Mouse (Mus musculus): ENCODE measurements around the gene Gm20388.

Gm20388 gene

GRCm38 (mm10) chr8:120208113-120208512 is 297.5 kb downstream of the Gm20388 start:
- DNase-seq: no peak

GRCm38 (mm10) chr8:120211345-120211744 is 300.7 kb downstream of the Gm20388 start:
- DNase-seq: no peak

GRCm38 (mm10) chr8:120212596-120212995 is 302.0 kb downstream of the Gm20388 start:
- no peak for DNase-seq

- DNase-seq: no peak
Measured at GRCm38 (mm10) chr8:120213229-120213628, 302.6 kb downstream of the Gm20388 start.

- DNase-seq: no peak
Measured at GRCm38 (mm10) chr8:120213939-120214338, 303.3 kb downstream of the Gm20388 start.

GRCm38 (mm10) chr8:120215416-120216141 is 304.9 kb downstream of the Gm20388 start:
- DNase-seq: no peak

GRCm38 (mm10) chr8:120216855-120217830 is 306.5 kb downstream of the Gm20388 start:
- DNase-seq: no peak

GRCm38 (mm10) chr8:120222548-120222947 is 311.9 kb downstream of the Gm20388 start:
- no peak for DNase-seq

- DNase-seq: no peak
Measured at GRCm38 (mm10) chr8:120224521-120225420, 314.1 kb downstream of the Gm20388 start.

- DNase-seq: no peak
Measured at GRCm38 (mm10) chr8:120225421-120226151, 314.9 kb downstream of the Gm20388 start.

GRCm38 (mm10) chr8:120226700-120227577 is 316.3 kb downstream of the Gm20388 start:
- DNase-seq: no peak

GRCm38 (mm10) chr8:120227578-120227876 is 316.9 kb downstream of the Gm20388 start:
- DNase-seq: no peak

GRCm38 (mm10) chr8:120227891-120228591 is 317.4 kb downstream of the Gm20388 start, which contains the start of gene Gse1:
Gene Gse1 (plus strand): TSS chr8:120228456.
- no peak for DNase-seq

GRCm38 (mm10) chr8:120228781-120229573 is 318.3 kb downstream of the Gm20388 start:
- no peak for DNase-seq

- DNase-seq: no peak
Measured at GRCm38 (mm10) chr8:120229574-120229916, 318.9 kb downstream of the Gm20388 start.

GRCm38 (mm10) chr8:120230081-120230480 is 319.4 kb downstream of the Gm20388 start:
- no peak for DNase-seq

- DNase-seq: no peak
Measured at GRCm38 (mm10) chr8:120230715-120231614, 320.3 kb downstream of the Gm20388 start.

- DNase-seq: no peak
Measured at GRCm38 (mm10) chr8:120231870-120232269, 321.2 kb downstream of the Gm20388 start.
